Mouse (Mus musculus): ENCODE measurements at regions not wholly inside any gene's neighbourhood (a gene's known extent, or its start where the extent isn't known, plus 50 kb on each side); places are given as distances from the start of the nearest gene placed in this dataset.
"Not testable (repeated sequence)": the region's sequence is repeated elsewhere in the genome, so short reads cannot be mapped to it uniquely, and the experiment has no call there.

- DNase-seq (ENCODE audit: low spot score) = no peak
Observed at GRCm38 (mm10) chr12:16374331-16374996, 236.3 kb downstream of the Lpin1 start.

GRCm38 (mm10) chr12:16370061-16370460 lies 240.7 kb downstream of the Lpin1 start:
- DNase-seq (ENCODE audit: low spot score) = no peak

DNA sequence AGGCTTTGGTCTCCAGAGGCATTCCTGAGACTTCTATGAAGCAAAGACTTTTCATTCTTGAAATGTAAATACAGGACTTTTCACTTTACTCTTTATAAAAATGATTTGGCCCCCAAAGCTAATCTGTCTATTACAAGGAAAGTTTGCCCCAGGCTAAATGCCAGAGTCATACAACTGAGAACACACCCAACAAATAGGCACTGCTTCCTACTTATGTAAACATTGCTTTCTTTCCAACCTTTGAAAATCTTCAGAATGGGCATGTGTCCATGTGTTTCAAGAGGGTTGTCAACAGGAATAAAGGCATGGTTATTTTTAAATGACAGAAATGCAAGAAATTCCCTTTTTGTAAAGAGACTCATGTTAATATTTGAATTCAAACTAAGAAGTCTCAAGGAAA lies 248.4 kb downstream of the Lpin1 start:
- DNase-seq (ENCODE audit: low spot score) = no peak

DNA sequence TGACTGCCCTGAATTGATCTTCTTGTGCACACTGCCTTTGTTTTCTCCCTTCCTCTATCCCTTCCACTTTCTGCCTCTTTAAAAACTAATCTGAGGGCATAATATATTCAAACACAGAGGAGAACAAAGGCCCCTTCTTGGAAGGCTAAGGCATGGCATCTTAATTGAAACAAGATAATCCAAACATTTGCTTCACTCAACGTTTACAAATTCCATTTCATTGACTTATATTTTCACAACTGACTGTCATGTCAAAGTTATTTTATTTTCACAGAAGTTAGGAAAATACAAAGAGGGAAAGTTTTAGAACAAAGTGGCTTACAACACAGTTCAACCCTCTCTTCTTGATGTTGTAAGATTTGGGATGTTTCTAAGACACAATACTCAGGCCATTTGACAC lies 251.9 kb downstream of the Lpin1 start:
- DNase-seq (ENCODE audit: low spot score) = no peak

GRCm38 (mm10) chr12:16354711-16355110 lies 256.1 kb downstream of the Lpin1 start:
- DNase-seq (ENCODE audit: low spot score) = no peak

- DNase-seq (ENCODE audit: low spot score) = no peak
Observed at GRCm38 (mm10) chr12:16351751-16352150, 259.0 kb downstream of the Lpin1 start.

GRCm38 (mm10) chr12:16349310-16349709 lies 261.5 kb downstream of the Lpin1 start:
- no peak for DNase-seq (ENCODE audit: low spot score)

- no peak for DNase-seq (ENCODE audit: low spot score)
Observed at GRCm38 (mm10) chr12:16344021-16344420, 266.7 kb downstream of the Lpin1 start.

- DNase-seq (ENCODE audit: low spot score) = not testable (repeated sequence)
Observed at GRCm38 (mm10) chr12:16342030-16342429, 268.7 kb downstream of the Lpin1 start.

DNA sequence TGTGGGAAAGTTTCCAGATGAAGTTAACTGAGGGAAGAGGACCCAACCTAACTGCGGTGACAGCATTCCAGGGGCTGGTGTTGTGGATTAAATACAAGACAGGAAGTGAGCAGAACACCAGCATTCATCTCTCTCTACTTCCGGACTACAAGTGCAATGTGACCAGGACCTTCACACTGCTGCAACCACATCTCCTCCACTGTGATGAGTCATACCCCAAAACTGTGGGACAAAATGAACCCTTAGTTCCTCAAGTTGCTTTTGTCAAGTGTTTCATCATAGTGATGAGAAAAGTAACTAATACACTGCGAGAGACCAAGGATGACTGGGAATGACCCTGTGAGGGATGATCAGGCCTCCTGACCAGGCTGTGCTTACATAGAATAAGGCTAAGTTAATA lies 279.3 kb downstream of the Lpin1 start:
- DNase-seq (ENCODE audit: low spot score) = no peak

GRCm38 (mm10) chr12:16329129-16329528 lies 281.6 kb downstream of the Lpin1 start:
- DNase-seq (ENCODE audit: low spot score) = no peak

DNA sequence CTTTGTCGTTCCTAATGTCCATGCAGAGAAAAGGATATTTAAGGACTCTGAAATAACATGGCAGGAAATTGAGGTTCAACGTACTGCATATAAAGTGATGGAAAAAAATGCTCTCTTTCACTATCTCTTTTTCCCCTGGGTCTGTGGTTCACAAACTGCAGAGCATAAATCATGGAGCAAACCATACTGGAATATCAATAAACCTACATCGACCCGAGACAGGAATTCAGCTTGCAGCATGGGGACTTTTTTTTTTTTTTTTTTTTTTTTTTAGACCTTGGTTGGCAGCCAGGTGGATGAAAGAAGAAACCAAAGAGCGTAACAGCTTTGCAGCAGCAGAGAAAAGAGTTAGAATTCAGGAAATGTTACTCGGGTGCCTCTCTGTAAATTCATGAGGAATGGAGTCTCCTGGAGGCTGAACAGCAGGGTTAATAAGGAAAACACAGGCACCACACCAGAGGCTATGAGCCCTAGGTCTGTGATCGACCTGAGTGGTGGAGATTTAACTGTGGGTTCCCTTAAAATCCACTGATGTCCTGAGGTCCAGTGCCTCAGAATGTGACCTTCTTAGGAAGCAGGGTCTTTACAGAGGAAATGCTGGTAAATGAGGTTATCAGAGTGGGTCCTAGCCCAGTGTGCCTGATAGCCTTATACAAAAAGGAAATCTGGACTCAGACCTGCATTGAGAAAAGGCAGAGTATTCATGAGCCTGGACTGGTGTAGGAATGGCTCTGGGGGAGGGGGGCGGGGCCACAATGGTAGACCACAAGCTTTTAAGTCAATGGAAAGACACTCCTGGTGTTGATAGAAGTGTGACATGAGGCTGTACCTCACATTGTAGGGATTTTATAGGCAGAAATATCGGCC lies 290.0 kb downstream of the Lpin1 start:
- DNase-seq (ENCODE audit: low spot score) = no peak

DNA sequence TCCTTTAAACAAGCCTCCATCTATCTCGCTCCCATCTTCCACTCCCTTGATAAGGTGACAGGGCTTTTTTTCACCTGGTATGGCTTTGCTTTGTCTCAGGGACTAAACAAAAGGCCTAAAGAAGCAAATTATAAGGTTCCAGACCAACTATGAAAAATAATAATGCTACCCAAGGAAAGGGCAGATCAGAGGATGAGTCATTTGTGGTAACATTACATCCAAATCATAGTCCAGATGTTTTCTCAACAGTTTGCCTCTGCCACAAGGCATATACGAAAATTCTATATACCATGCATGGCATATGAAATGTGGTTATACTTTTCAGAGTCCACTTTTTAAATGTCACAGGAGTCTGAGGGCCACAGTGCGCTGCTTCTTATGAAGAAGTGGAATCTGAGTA lies 302.7 kb downstream of the Lpin1 start:
- no peak for DNase-seq (ENCODE audit: low spot score)

- DNase-seq (ENCODE audit: low spot score) = no peak
Observed at GRCm38 (mm10) chr12:16304701-16305377, 305.9 kb downstream of the Lpin1 start.

DNA sequence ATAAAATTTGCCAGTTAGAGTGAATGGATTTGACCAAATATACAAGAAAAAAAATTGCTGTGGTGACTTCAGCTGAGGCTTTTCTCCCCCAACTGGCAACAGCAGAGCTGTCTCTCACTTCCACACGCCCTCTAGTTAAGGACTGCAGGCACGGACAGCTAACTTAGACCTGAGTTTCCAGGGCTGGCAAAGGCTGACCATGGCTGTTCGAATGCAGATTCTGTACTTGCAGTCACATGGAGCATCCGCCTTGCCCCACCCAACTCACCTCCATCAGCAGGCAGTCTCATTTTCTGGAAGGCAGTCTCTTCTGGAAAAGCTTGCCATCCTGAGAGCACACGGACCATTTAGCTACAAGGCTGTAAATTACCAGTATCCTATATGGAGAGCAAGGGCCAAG lies 325.7 kb downstream of the Lpin1 start:
- no peak for DNase-seq (ENCODE audit: low spot score)

DNA sequence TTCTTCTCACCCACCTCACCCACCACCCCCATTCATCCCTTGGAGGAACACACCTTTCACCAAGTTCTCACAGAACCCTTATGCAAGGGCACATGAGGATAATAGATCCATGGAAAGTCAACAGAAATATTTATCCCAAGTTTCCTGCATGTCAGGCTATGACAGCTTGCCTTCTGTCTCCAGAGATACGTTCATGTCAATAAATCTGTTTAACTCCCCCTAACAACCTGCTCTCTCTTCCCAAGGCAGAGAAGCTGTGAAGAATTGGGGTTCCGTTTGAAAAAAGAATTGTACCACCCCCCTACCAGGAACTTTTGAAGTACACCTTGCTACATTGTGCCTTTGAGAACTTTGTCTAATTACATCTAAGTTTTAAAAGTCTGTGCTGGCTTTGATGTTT lies 331.6 kb downstream of the Lpin1 start:
- no peak for DNase-seq (ENCODE audit: low spot score)

- DNase-seq (ENCODE audit: low spot score) = no peak
Observed at GRCm38 (mm10) chr12:16277567-16278332, 333.0 kb downstream of the Lpin1 start.

DNA sequence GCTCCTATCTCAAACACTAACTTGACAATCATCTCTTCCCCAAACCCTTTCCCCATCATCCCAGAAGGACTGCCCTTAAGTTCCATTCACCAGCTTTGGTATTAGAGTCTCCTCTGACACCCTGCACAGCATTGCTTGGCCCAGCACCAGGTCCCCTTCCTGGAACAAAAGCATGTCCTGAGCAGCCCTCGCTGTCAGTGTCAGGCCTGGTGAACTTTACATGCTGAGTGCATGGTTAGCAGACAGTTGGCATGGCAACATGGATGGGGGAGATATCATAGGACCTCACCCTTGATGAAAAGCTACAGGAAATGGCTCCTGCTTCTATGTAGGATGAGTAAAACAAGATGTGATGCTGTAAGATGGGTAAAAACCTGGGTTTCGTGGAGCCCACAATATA lies 333.6 kb downstream of the Lpin1 start:
- no peak for DNase-seq (ENCODE audit: low spot score)

DNA sequence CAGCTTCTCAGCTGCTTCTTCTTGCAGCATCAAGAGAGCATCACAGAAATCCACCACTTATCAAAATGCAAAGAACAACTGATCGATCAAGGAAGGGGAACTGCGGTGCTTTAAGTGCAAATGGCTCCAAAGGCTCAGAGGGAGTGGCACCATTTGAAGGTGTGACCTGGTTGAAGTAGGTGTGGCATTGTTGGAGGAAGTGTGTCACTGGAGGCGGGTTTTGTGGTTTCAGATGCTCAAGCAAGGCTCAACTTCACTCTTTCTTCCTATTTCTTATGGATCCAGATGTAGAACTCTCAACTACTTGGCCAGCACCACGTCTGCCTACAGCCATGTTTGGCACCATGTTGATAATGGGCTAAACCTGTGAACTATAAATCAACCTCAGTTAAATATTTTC lies 334.5 kb downstream of the Lpin1 start:
- no peak for DNase-seq (ENCODE audit: low spot score)

DNA sequence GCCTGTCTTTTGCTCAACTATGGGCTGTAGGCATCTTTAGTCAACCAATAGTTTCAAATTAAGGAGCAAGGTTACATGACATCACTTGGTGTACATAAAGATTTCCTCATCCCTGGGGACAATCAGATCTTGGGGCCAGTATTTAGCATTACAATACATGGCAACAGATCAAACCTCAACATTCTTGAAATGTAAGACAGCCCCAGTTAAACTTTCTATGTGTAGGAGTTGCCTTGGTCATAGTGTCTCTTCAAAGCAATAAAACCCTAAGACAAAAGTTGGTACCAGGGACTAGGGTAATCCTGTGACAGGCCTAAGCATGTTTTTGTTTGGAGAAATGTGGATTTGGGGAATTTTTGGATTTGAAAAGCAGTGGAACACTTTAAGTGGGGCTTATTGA lies 338.3 kb downstream of the Lpin1 start:
- no peak for DNase-seq (ENCODE audit: low spot score)

GRCm38 (mm10) chr12:16270876-16271275 lies 339.9 kb downstream of the Lpin1 start:
- DNase-seq (ENCODE audit: low spot score) = no peak

DNA sequence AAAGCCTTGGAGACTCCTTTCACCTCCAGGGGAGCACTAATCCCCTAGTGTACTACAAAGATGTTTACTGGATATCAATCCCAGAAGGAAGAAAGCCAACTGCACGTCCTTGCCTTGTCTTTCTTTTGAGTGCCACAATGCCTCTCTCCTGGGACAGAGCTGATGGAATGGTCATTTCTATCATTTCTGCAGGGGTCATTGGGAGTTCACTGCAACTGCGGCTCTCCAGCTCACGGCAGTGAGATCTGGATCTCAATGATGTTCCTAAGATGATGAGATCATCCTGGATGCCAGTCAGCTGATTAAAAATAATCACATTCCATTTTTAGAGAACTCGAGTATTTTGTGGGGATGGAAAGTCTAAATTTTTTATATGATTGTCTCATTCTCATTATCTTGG lies 341.1 kb downstream of the Lpin1 start:
- DNase-seq (ENCODE audit: low spot score) = no peak

All from ovary, adult 18-20 months (tissue).